Mouse (Mus musculus) telencephalon, adult 2 months (tissue): ENCODE data around the gene Epb41l4b.

ENCODE experiments used
- DNase-seq: peaks from one replicate; pipeline ENCODE4 v3.0.0-alpha.2; 2011; ENCODE audit warnings: low read depth, low spot score

Epb41l4b gene

DNA sequence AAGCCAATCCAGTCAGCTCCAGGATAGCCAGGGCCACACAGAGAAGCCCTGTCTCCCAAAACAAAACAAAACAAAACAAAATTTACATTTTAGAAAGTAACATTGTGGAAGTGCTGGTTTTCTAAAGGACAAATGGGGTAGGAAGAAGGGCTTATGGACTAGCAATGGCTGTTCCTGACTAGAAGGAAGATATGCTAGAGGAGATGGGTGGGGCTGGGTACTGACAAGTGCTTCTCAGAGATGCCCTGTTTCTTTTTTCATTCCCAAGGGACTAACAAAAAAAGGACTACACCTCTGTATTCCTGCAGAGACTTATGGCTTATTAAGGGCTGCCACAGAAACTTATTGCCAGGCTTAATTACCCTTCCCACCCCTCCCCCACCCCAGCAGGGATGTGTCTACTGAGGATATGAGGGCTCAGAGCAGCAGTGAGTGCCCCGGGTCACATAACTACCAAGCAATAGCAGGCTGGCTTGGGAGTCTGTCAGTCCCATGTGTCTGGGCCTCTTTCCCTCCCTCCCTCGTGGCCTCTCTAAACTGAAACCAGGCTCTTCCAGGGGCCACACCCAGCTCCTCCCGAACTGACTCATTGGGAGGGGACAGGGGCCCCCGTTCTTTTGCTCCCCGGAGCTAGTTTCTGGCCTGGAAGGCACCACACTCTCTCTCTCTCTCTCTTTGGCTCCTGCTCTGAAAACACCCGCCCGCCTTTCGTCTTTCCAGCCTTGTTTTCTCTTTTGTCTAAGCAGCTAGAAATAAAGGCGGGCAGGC is 10.0 kb upstream of the Epb41l4b start:
- DNase-seq = no peak

DNA sequence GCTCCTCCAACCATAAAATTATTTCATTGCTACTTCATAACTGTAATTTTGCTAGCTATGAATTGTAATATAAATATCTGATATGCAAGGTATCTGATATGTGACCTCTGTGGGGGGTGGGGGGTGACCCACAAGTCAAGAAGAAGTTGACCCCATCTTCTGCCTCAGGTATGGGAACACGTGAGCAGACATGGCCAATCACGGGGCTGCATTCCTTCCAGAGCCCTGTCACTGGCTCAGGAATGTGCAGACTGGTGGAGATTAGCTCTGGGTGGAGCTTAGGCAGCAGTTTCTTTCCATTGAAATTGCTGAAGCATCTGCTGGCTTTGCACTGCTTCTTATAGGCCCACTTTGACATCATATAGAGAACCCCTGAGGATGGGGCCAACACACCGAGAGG is 4.9 kb upstream of the Epb41l4b start:
- DNase-seq = no peak

GRCm38 (mm10) chr4:57142374-57143025 is 737 bp downstream of the Epb41l4b start:
- DNase-seq = no peak

GRCm38 (mm10) chr4:57141908-57142361 is 1.3 kb downstream of the Epb41l4b start:
- no peak for DNase-seq

DNA sequence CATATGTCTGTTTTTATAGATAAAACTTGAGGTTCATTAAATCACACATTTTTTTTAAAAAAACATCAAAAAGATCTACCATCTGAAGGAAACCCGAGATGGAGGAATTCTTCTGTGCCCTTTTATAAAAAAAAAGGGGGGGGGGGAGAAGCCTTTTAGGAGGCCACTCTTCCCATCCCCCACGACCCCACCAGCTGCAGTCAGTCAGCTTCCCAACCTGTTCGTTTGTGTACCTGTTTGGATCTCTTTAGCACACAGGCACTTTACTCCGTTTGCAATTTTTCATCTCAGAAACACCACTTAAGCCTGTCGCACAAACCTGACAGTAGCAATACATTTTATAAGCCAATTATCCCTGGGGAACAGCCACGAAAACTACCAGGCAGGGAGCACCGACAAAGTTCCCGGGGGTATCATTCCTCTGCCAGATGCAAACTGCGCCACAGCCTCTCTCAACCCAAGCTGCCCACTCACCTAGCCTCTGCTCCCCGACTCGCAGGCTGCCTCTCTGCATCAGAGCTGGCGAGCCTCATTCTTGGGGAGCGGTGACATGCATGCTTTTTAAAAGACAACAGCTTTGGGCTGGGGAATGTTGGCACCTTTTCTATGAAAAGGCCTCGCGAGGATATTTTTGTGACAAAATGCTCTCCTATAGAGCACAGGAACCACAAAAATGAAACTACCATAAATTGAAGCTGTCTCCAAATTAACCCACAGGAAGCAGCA is 2.1 kb downstream of the Epb41l4b start:
- DNase-seq = no peak

DNA sequence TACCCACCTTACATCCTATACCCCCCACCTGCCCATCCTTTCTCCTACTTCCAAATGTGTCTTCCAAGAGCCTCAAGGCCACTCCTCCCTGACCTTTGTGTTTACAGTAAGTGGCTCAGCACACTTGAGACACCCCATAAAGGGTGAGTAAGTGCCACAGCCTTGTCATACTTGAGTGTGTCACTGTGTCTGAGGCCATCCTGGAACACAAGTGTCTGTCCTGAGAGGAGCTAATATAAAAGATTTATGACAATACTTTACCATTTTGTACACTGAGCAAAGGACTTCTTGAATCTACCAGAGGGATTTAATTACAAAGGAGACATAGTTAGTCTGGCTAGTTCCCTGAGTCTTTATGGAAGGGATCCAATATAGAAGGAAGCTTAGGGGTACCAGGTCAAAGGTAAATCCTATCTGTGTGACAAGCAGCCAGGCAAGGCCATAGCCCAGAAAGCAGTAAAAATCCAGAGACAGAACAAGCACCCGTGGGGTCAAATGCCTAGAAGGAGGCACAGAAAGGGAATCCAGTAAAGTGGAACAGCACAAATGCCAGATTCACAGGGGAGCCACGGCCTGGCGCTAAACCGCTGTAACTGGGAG is 2.9 kb downstream of the Epb41l4b start:
- DNase-seq = no peak

GRCm38 (mm10) chr4:57139433-57139832 is 3.8 kb downstream of the Epb41l4b start:
- no peak for DNase-seq

- no peak for DNase-seq
Measured at GRCm38 (mm10) chr4:57138093-57138440, 5.2 kb downstream of the Epb41l4b start.

- no peak for DNase-seq
Measured at GRCm38 (mm10) chr4:57137371-57138092, 5.7 kb downstream of the Epb41l4b start.

DNA sequence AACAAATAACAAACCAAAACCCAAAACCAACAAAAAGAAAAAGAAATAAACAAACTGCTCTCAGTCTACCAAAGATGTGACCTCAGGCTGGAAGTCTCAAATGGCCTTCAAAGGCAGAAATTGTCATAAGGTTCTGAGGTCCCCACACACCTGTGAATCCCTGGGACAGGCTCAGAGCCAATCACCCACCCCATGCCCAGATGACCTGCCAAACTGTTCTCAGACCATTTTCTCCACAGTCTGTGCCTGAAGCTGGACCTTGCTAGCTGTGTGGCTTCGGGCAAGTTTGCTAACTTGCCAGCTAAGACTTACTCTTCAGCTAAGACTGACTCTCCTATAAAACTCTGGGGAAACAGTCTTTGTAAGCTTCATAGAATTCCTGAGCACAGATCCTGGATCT is 7.8 kb downstream of the Epb41l4b start:
- no peak for DNase-seq

DNA sequence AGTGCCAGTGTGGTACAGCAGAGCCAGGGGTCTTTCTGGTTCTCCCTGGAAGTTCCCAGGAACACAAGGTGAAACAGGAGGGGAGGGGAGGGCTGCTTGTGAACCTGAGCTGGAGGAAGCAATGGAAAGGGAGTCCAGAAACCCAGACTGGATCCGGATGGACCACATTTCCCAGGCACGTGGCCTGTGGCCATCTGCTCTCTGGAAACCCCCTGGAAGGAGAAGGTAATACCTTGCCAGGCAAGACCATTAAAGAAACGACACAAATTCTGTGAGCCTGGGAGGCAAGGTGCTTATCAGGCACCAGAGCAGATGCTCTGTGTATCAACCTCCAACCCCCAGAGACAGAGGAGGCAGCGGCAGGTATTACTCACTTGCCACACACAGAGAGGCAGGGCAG is 8.7 kb downstream of the Epb41l4b start:
- DNase-seq = no peak

- DNase-seq = peak; percentile 39
Measured at GRCm38 (mm10) chr4:57131839-57132238, 11.4 kb downstream of the Epb41l4b start.

- peak; percentile 36 for DNase-seq
Measured at GRCm38 (mm10) chr4:57129718-57130515, 13.3 kb downstream of the Epb41l4b start.

- no peak for DNase-seq
Measured at GRCm38 (mm10) chr4:57123003-57123402, 20.2 kb downstream of the Epb41l4b start.

GRCm38 (mm10) chr4:57122166-57122565 is 21.1 kb downstream of the Epb41l4b start:
- DNase-seq = no peak

DNA sequence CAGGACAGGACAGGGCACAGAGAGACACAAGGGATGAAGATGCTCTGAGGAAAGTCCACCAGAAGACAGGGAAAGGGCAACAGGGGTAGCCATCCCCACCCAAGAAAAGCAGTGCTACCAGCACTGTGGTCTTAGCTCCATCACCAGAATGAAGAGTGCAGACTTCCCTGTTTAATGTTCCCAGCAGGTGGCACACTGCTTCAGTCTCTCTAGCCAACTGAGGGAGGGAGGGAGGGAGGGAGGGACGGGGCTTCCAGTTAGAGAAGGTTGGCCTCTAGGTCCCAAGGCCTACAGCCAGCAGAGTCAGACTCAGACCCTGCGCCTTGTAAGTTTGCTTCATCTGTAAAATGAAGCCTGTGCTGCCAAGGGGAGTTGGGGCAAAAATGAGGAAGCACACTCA is 22.7 kb downstream of the Epb41l4b start:
- no peak for DNase-seq

- DNase-seq = no peak
Measured at GRCm38 (mm10) chr4:57119976-57120375, 23.3 kb downstream of the Epb41l4b start.

- DNase-seq = no peak
Measured at GRCm38 (mm10) chr4:57118883-57119282, 24.4 kb downstream of the Epb41l4b start.

DNA sequence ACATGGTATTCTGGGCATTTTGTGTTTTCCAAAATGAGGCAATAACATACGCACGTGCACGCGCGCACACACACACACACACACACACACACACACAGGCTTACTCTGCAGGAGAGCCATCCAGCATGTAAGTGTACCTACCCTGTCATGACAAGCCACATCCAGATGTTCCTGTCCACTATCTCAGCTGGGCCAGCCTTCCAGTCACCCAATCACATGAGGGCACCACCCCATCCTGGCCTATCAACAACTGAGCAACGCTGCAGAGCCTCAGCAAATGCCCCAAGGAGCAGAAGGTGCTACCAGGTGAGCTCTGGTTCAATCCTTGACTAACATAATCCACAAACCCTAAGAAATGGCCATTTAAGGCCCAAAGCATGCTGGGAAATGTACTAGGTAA is 27.0 kb downstream of the Epb41l4b start:
- no peak for DNase-seq
